Mouse (Mus musculus): ENCODE data around the gene Ascc1.
"Not testable (repeated sequence)": the region's sequence is repeated elsewhere in the genome, so short reads cannot be mapped to it uniquely, and the experiment has no call there.

DNA sequence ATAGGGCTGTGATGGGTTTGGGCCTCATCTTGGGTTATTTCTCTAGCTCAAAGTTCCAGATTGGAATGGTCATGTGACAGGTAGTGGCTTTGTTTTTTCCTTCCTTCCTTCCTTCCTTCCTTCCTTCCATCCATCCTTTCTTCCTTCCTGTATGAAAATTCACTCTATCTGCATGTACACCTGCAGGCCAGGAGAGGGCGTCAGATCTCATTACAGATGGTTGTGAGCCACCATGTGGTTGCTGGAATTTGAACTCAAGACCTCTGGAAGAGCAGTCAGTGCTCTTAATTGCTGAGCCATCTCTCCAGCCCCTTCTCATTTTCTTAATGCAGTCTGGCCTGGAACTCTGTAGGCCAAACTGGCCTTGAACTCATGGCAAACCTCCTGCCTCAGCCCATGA lies 133.4 kb downstream of the Ascc1 start:
- not testable (repeated sequence) for TF ChIP-seq POLR2A (IDR thresholded peaks at IDR 0.05; ENCODE audit: extremely low read depth, insufficient read depth, low read length); CTCF (IDR thresholded peaks at IDR 0.05; ENCODE audit: low read depth, low read length)

Data from liver, adult 2 months (tissue).